Mouse (Mus musculus) left cerebral cortex, adult 8-10 months (tissue): ENCODE measurements around the gene Tnk2. TPM values are rescaled to one million over a fixed set of nuclear protein-coding genes. Genes with fewer than 3 reads are reported as not detected.

ENCODE experiments used
- DNase-seq, 2 experiments: peaks; one replicate each; pipeline ENCODE4 v3.0.0; 2022; ENCODE audit warnings: low spot score in 2 of 2
- total RNA-seq, 4 experiments: library from RNA; stranded (reverse); gene quantifications; 2 replicates each; pipeline ENCODE4 v1.2.4; 2022

Tnk2 gene
- total RNA-seq: 100 to 1,000 TPM; 243 to 266 (median 252) TPM

GRCm38 (mm10) chr16:32643661-32644061, at the start of gene Tnk2:
Gene Tnk2, plus strand, starts transcription at chr16:32643874.
- peak in 1 of 2 experiments; percentile 86 for DNase-seq

- DNase-seq: no peak
Observed at GRCm38 (mm10) chr16:32593916-32594315, 49.8 kb upstream of the Tnk2 start.

GRCm38 (mm10) chr16:32594701-32595100, 49.0 kb upstream of the Tnk2 start:
- no peak for DNase-seq

- DNase-seq: no peak
Observed at GRCm38 (mm10) chr16:32595142-32595855, 48.4 kb upstream of the Tnk2 start.

GRCm38 (mm10) chr16:32597909-32598381, 45.7 kb upstream of the Tnk2 start:
- DNase-seq: no peak

GRCm38 (mm10) chr16:32599151-32599550, 44.5 kb upstream of the Tnk2 start:
- DNase-seq: no peak

- no peak for DNase-seq
Observed at GRCm38 (mm10) chr16:32602193-32602685, 41.4 kb upstream of the Tnk2 start.

GRCm38 (mm10) chr16:32607562-32608343, 35.9 kb upstream of the Tnk2 start:
- no peak for DNase-seq

GRCm38 (mm10) chr16:32608344-32608711, 35.3 kb upstream of the Tnk2 start:
- no peak for DNase-seq

GRCm38 (mm10) chr16:32608712-32609400, 34.8 kb upstream of the Tnk2 start, which contains the start of gene Tfrc:
Gene Tfrc, plus strand, starts transcription at chr16:32608920.
- peak; percentile 94 to 97 for DNase-seq

GRCm38 (mm10) chr16:32609401-32609779, 34.3 kb upstream of the Tnk2 start:
- no peak for DNase-seq

GRCm38 (mm10) chr16:32610460-32611255, 33.0 kb upstream of the Tnk2 start:
- no peak for DNase-seq

- DNase-seq: no peak
Observed at GRCm38 (mm10) chr16:32612052-32612451, 31.6 kb upstream of the Tnk2 start.

- DNase-seq: no peak
Observed at GRCm38 (mm10) chr16:32613269-32613834, 30.3 kb upstream of the Tnk2 start.

- no peak for DNase-seq
Observed at GRCm38 (mm10) chr16:32614047-32614446, 29.6 kb upstream of the Tnk2 start.

GRCm38 (mm10) chr16:32618946-32619345, 24.7 kb upstream of the Tnk2 start:
- DNase-seq: no peak

GRCm38 (mm10) chr16:32628140-32628539, 15.5 kb upstream of the Tnk2 start:
- DNase-seq: no peak

- no peak for DNase-seq
Observed at GRCm38 (mm10) chr16:32632328-32632824, 11.3 kb upstream of the Tnk2 start.

GRCm38 (mm10) chr16:32633486-32634012, 10.1 kb upstream of the Tnk2 start:
- DNase-seq: no peak

GRCm38 (mm10) chr16:32634183-32634582, 9.5 kb upstream of the Tnk2 start:
- no peak for DNase-seq
